Mouse (Mus musculus) heart, adult 11 months (tissue): Measurements from ENCODE around the gene 1700029F12Rik.
A peak's percentile ranks its signal among the peaks of the same experiment; 100 is the strongest.

Experiments
- DNase-seq: peaks from one replicate; pipeline ENCODE4 v3.0.0; 2022

1700029F12Rik gene

GRCm38 (mm10) chr13:97034262-97034661 lies at the start of gene 1700029F12Rik:
Gene 1700029F12Rik, minus strand, starts transcription at chr13:97034362.
- peak; percentile 25 for DNase-seq

GRCm38 (mm10) chr13:97082432-97082831 lies 48.3 kb upstream of the 1700029F12Rik start:
- peak; percentile 43 for DNase-seq

GRCm38 (mm10) chr13:97080615-97081014 lies 46.5 kb upstream of the 1700029F12Rik start:
- peak; percentile 12 for DNase-seq

GRCm38 (mm10) chr13:97080201-97080600 lies 46.0 kb upstream of the 1700029F12Rik start:
- peak; percentile 41 for DNase-seq

- peak; percentile 52 for DNase-seq
These were observed 43.4 kb upstream of the 1700029F12Rik start for GRCm38 (mm10) chr13:97077556-97077955.

GRCm38 (mm10) chr13:97073497-97073896 lies 39.3 kb upstream of the 1700029F12Rik start:
- DNase-seq: no peak

- peak; percentile 62 for DNase-seq
These were observed 37.6 kb upstream of the 1700029F12Rik start for GRCm38 (mm10) chr13:97071626-97072241.

- DNase-seq: peak; percentile 66
These were observed 36.9 kb upstream of the 1700029F12Rik start for GRCm38 (mm10) chr13:97070931-97071625.

- DNase-seq: peak; percentile 9
These were observed 34.0 kb upstream of the 1700029F12Rik start for GRCm38 (mm10) chr13:97068151-97068550.

GRCm38 (mm10) chr13:97067691-97068090 lies 33.5 kb upstream of the 1700029F12Rik start:
- no peak for DNase-seq

GRCm38 (mm10) chr13:97066649-97067550 lies 32.7 kb upstream of the 1700029F12Rik start, which contains the start of gene Fam169a:
Gene Fam169a, plus strand, starts transcription at chr13:97067286.
- DNase-seq: peak; percentile 12

GRCm38 (mm10) chr13:97064844-97065621 lies 30.9 kb upstream of the 1700029F12Rik start:
- peak; percentile 23 for DNase-seq

GRCm38 (mm10) chr13:97064413-97064812 lies 30.3 kb upstream of the 1700029F12Rik start:
- DNase-seq: peak; percentile 56

- peak; percentile 64 for DNase-seq
These were observed 29.3 kb upstream of the 1700029F12Rik start for GRCm38 (mm10) chr13:97063431-97063830.

- DNase-seq: peak; percentile 51
These were observed 28.0 kb upstream of the 1700029F12Rik start for GRCm38 (mm10) chr13:97062151-97062550.

- DNase-seq: peak; percentile 33
These were observed 26.2 kb upstream of the 1700029F12Rik start for GRCm38 (mm10) chr13:97060331-97060730.

- DNase-seq: peak; percentile 52
These were observed 25.6 kb upstream of the 1700029F12Rik start for GRCm38 (mm10) chr13:97059746-97060145.

- DNase-seq: peak; percentile 18
These were observed 23.7 kb upstream of the 1700029F12Rik start for GRCm38 (mm10) chr13:97057817-97058216.

GRCm38 (mm10) chr13:97053844-97054243 lies 19.7 kb upstream of the 1700029F12Rik start:
- peak; percentile 92 for DNase-seq

GRCm38 (mm10) chr13:97052667-97053066 lies 18.5 kb upstream of the 1700029F12Rik start:
- DNase-seq: no peak

GRCm38 (mm10) chr13:97051158-97051557 lies 17.0 kb upstream of the 1700029F12Rik start:
- peak; percentile 80 for DNase-seq

GRCm38 (mm10) chr13:97030075-97030474 lies 4.1 kb downstream of the 1700029F12Rik start:
- DNase-seq: peak; percentile 80
